Mouse (Mus musculus) heart, embryonic 15.5 days (tissue): ENCODE measurements around the gene Fga. TPM values are rescaled to one million over a fixed set of nuclear protein-coding genes. Genes with fewer than 3 reads are reported as not detected.

Source experiments
- ATAC-seq: fragments of 200-750 bp; cut with Nextera tagmentation; replicated peaks from 2 replicates; pipeline ENCODE4 v1.8.0; 2017; ENCODE audit warnings: low read depth, moderate TSS enrichment; ENCODE audit not compliant: insufficient number of reproducible peaks, insufficient read depth, low FRiP score
- H3K27ac ChIP-seq: fragments of 300-500 bp; sonication (generic); 2 replicates; pipeline ENCODE4 v1.5.1; 2015; ENCODE audit warnings: mild to moderate bottlenecking, inconsistent platforms
- H3K27me3 ChIP-seq: fragments of 300-500 bp; sonication (generic); 2 replicates; pipeline ENCODE4 v1.6.1; 2015; ENCODE audit warnings: inconsistent platforms
- H3K36me3 ChIP-seq: fragments of 300-500 bp; sonication (generic); 2 replicates; pipeline ENCODE4 v1.6.1; 2015; ENCODE audit warnings: mild to moderate bottlenecking, inconsistent platforms
- H3K4me1 ChIP-seq: fragments of 300-500 bp; sonication (generic); replicated peaks from 2 replicates; pipeline ENCODE4 v1.6.1; 2015; ENCODE audit warnings: inconsistent platforms
- H3K4me2 ChIP-seq: fragments of 300-500 bp; sonication (generic); 2 replicates; pipeline ENCODE4 v1.6.1; 2015; ENCODE audit warnings: inconsistent platforms, mild to moderate bottlenecking, moderate library complexity
- H3K4me3 ChIP-seq: fragments of 300-500 bp; sonication (generic); 2 replicates; pipeline ENCODE4 v1.5.1; 2015; ENCODE audit warnings: mild to moderate bottlenecking, inconsistent platforms
- H3K9ac ChIP-seq: fragments of 300-500 bp; sonication (generic); 2 replicates; pipeline ENCODE4 v1.6.1; 2015; ENCODE audit warnings: mild to moderate bottlenecking, inconsistent platforms
- H3K9me3 ChIP-seq: fragments of 300-500 bp; sonication (generic); replicated peaks from 2 replicates; pipeline ENCODE4 v1.6.1; 2016; ENCODE audit warnings: inconsistent platforms
- WGBS: fragments of 180-500 bp; shearing (Covaris S2); methylation state at CpG from one replicate; pipeline ENCODE4 v1.1.7; 2015; ENCODE audit warnings: mixed read lengths; 5-methylcytosine and 5-hydroxymethylcytosine counted together
- polyA plus RNA-seq: library from polyadenylated mRNA; unstranded; fragments of >200 nt; fragmentation: Nextera tagmentation; extraction: Ambion mirVana; gene quantifications from 2 replicates; pipeline ENCODE4 v1.2.1, GENCODE M21; 2015

The Fga gene
- polyA plus RNA-seq = 0.35 and 4.2 TPM in 2 replicates

DNA sequence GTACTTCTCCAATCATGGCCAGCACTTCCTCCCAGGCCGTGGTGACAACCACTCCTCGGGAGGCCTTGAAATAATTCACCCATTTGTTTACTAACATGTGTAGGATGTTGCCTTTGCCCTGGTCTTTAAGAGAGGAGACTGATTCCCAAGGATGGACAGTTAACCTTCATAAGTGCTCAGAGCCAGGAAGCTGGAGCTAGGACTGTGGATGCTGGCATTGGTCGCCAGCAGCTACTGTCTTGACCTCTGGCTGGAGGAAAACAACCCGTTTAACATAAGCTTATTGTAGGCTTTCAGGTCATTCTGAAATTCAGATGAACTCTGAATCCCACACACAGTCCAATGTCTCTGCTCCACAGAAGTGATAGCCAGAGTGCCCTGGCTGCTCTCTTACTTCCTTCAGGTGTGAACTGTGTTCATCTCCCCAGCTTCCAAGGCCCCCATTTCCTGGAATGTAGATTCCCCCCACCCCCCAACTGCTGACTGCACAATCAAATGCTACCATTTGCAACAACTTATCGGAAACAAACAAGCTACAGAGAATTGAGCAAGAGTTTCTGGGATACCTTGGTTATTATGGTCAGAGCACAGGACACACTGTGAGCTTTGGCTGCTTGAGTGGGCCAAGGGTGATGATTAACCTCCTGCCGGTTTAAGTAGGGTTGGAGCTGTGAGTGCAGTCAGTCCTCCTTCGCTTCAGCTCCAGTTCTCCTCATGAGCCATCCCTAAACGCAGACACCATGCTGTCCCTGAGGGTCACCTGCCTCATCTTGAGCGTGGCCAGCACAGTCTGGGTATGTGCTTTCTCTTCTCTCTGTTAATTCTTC lies at the start of gene Fga:
Gene Fga, plus strand, starts transcription at position 602 of the 827 bp plus-strand sequence.
- H3K36me3 ChIP-seq = no peaks in the 10 kb centered on the region
- H3K4me1 ChIP-seq = no peaks in the 10 kb centered on the region
- no peaks in the 10 kb centered on the region for H3K27me3 ChIP-seq
- no peak within 1 kb of the TSS for H3K4me3 ChIP-seq
- no peak within 1 kb of the TSS for H3K9ac ChIP-seq
- WGBS = 69% methylated on average over 9 of the region's 9 CpGs
- H3K4me2 ChIP-seq = no peak within 1 kb of the TSS
- no peak within 1 kb of the TSS for H3K27ac ChIP-seq
- ATAC-seq = no peak
- no peaks in the 10 kb centered on the region for H3K9me3 ChIP-seq

- no peaks in the 10 kb centered on the region for H3K36me3 ChIP-seq
- H3K4me3 ChIP-seq = no peak overlapping the region
- H3K27me3 ChIP-seq = no peaks in the 10 kb centered on the region
- WGBS = 66% methylated on average over 6 of the region's 6 CpGs
- H3K27ac ChIP-seq = no peak overlapping the region
- H3K4me2 ChIP-seq = no peak overlapping the region
- no peaks in the 10 kb centered on the region for H3K4me1 ChIP-seq
- H3K9ac ChIP-seq = no peak overlapping the region
- ATAC-seq = no peak
- H3K9me3 ChIP-seq = no peaks in the 10 kb centered on the region
These were observed 45.1 kb upstream of the Fga start for GRCm38 (mm10) chr3:82980818-82981217.

DNA sequence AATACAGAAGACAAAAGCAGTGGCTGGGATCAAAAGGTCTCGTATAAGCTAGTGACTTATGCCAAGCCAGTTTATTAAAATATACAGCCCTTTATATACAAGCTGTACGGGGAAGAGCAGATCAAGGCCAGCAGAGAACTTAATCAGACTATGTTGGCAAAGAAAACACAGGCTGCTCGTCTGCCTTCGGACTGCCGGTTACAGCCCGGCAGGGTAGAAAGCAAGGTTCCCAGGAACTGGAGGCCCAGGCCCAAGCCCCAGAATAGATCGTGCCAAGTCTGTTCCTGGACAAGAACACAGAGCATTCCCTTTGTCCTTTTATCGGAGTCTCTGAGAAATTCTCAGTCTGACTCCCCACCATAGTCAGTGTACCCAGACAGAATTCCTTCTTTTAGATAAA lies 44.0 kb upstream of the Fga start:
- WGBS = 55% methylated on average over 8 of the region's 8 CpGs
- Histone ChIP-seq H3K36me3 (no peaks in the 10 kb centered on the region), H3K9me3 (no peaks in the 10 kb centered on the region), H3K27me3 (no peaks in the 10 kb centered on the region), H3K4me3 (no peak overlapping the region), H3K4me2 (no peak overlapping the region), H3K4me1 (no peaks in the 10 kb centered on the region), H3K27ac (no peak overlapping the region), H3K9ac (no peak overlapping the region)
- ATAC-seq = no peak

DNA sequence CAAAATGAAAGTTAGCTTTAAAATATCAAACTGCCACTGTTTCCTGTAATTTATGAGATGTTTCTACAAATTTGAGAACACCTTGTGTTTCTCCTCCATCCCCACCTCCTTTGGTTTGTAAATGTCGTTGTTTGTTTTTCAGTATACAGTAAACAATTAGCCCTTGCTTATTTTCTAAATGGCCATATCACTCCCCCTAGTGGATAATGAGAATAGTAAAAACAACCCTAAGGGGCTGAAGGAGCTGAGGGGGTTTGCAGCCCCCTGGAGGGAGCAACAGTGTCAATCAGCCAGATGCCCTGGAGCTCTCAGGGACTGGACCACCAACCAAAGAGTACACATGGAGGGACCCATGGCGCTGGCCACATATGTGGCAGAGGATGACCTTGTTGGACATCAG lies 41.0 kb upstream of the Fga start:
- no peaks in the 10 kb centered on the region for H3K36me3 ChIP-seq
- H3K4me1 ChIP-seq = no peaks in the 10 kb centered on the region
- H3K27ac ChIP-seq = no peak overlapping the region
- H3K9me3 ChIP-seq = no peaks in the 10 kb centered on the region
- no peak overlapping the region for H3K4me2 ChIP-seq
- H3K9ac ChIP-seq = no peak overlapping the region
- H3K27me3 ChIP-seq = no peaks in the 10 kb centered on the region
- 85% methylated on average over 2 of the region's 2 CpGs for WGBS
- H3K4me3 ChIP-seq = no peak overlapping the region
- no peak for ATAC-seq

- Histone ChIP-seq H3K4me1 (peaks cover 8% of the 10 kb centered on the region; the same call in 1 of the 2 replicates), H3K4me3 (no peak overlapping the region), H3K4me2 (no peak overlapping the region), H3K27me3 (peaks cover 11% of the 10 kb centered on the region; the same call in 1 of the 2 replicates), H3K9me3 (no peaks in the 10 kb centered on the region), H3K9ac (no peak overlapping the region), H3K36me3 (no peaks in the 10 kb centered on the region), H3K27ac (no peak overlapping the region)
- no peak for ATAC-seq
- 76% methylated on average over 12 of the region's 12 CpGs for WGBS
These were observed 33.9 kb upstream of the Fga start for GRCm38 (mm10) chr3:82991963-82992362.

DNA sequence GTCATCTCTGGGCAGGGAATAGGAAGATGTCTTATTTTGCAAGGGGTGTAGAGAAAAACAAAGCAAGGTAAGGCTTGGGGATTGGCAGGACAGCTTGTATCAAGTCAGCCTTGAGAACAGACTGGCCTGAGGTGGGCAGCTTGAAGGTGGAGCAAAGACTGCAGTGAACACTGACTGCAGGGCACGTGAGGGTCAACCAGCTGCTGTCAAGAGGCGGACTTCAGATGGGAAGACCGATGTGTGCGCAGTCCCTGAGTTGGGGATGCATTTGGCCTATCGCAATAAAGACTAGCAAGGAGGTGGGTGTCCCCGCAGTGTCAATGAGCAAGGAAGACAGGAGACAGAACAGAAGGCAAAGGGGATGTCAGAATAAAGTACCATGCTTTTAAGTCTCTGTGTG lies 32.9 kb upstream of the Fga start:
- Histone ChIP-seq H3K4me2 (no peak overlapping the region), H3K4me3 (no peak overlapping the region), H3K9ac (no peak overlapping the region), H3K27ac (no peak overlapping the region), H3K27me3 (peaks cover 13% of the 10 kb centered on the region; the same call in 1 of the 2 replicates), H3K9me3 (no peaks in the 10 kb centered on the region), H3K36me3 (no peaks in the 10 kb centered on the region), H3K4me1 (peaks cover 8% of the 10 kb centered on the region; the same call in 1 of the 2 replicates)
- 88% methylated on average over 6 of the region's 6 CpGs for WGBS
- no peak for ATAC-seq

GRCm38 (mm10) chr3:82995368-82995767 lies 30.5 kb upstream of the Fga start:
- 2% methylated on average over 24 of the region's 24 CpGs for WGBS
- peak overlapping the region; percentile 65 for H3K4me2 ChIP-seq
- no peaks in the 10 kb centered on the region for H3K36me3 ChIP-seq
- no peak overlapping the region for H3K27ac ChIP-seq
- H3K9ac ChIP-seq = peak overlapping the region; percentile 21; the same call in 1 of the 2 replicates
- no peaks in the 10 kb centered on the region for H3K9me3 ChIP-seq
- peak; percentile 63; the same call in 1 of the 2 replicates for ATAC-seq
- H3K27me3 ChIP-seq = peaks cover 13% of the 10 kb centered on the region; the same call in 1 of the 2 replicates
- H3K4me1 ChIP-seq = peaks cover 8% of the 10 kb centered on the region; the same call in 1 of the 2 replicates
- peak overlapping the region; percentile 35 for H3K4me3 ChIP-seq

DNA sequence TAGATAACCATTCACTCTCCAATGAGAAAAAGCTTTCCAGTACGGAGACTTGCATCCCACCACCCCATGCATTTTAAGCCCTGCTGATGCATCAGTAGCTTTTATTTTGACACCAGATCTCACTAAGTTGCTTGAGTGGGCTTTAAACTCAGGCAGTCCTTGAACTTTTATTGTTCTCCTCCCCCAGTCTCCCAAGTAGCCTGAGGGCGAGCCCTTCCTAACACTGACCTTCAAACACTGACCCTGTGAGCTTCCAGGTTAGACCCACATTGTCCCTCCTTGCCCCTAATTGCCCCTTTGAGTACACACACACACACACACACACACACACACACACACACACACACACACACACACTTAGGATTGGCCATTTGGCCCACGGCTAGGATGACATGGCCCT lies 29.2 kb upstream of the Fga start:
- no peak overlapping the region for H3K9ac ChIP-seq
- H3K4me1 ChIP-seq = peaks cover 8% of the 10 kb centered on the region; the same call in 1 of the 2 replicates
- no peak overlapping the region for H3K4me3 ChIP-seq
- ATAC-seq = no peak
- H3K27ac ChIP-seq = no peak overlapping the region
- no peaks in the 10 kb centered on the region for H3K36me3 ChIP-seq
- 73% methylated on average over 3 of the region's 3 CpGs for WGBS
- H3K27me3 ChIP-seq = peaks cover 13% of the 10 kb centered on the region; the same call in 1 of the 2 replicates
- H3K4me2 ChIP-seq = no peak overlapping the region
- H3K9me3 ChIP-seq = no peaks in the 10 kb centered on the region

GRCm38 (mm10) chr3:82998772-82999463 lies 27.0 kb upstream of the Fga start:
- Histone ChIP-seq H3K9ac (no peak overlapping the region), H3K27me3 (peaks cover 13% of the 10 kb centered on the region; the same call in 1 of the 2 replicates), H3K27ac (no peak overlapping the region), H3K4me3 (no peak overlapping the region), H3K36me3 (no peaks in the 10 kb centered on the region), H3K9me3 (no peaks in the 10 kb centered on the region), H3K4me2 (no peak overlapping the region), H3K4me1 (peaks cover 8% of the 10 kb centered on the region; the same call in 1 of the 2 replicates)
- ATAC-seq = 0 out of 2 replicates have a peak, but pooled peaks have one; percentile 50
- WGBS = 28% methylated on average over 8 of the region's 8 CpGs

DNA sequence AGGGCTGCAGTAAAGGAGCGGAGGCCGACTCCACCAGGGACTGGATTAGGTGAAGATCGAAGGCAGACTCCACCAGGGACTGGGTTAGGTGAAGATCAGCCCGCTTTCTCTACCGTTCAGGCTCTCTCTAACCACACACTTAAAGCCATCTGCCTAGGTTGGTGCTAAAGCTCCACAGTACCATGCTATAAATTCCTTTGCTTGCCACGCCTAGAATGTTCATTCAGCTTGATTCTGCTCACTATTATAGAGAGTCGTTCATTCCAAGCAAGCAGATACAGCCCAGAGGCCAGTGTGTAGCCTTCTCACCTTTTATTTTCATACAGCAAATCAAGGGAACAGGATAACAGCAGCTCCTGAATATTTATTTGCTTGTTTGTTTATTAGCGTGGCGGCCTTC lies 25.9 kb upstream of the Fga start:
- 82% methylated on average over 9 of the region's 9 CpGs for WGBS
- no peaks in the 10 kb centered on the region for H3K36me3 ChIP-seq
- no peak overlapping the region for H3K27ac ChIP-seq
- no peak overlapping the region for H3K4me3 ChIP-seq
- no peak overlapping the region for H3K4me2 ChIP-seq
- ATAC-seq = no peak
- H3K27me3 ChIP-seq = peaks cover 12% of the 10 kb centered on the region; the same call in 1 of the 2 replicates
- peaks cover 6% of the 10 kb centered on the region; the same call in 1 of the 2 replicates for H3K4me1 ChIP-seq
- no peak overlapping the region for H3K9ac ChIP-seq
- H3K9me3 ChIP-seq = no peaks in the 10 kb centered on the region

DNA sequence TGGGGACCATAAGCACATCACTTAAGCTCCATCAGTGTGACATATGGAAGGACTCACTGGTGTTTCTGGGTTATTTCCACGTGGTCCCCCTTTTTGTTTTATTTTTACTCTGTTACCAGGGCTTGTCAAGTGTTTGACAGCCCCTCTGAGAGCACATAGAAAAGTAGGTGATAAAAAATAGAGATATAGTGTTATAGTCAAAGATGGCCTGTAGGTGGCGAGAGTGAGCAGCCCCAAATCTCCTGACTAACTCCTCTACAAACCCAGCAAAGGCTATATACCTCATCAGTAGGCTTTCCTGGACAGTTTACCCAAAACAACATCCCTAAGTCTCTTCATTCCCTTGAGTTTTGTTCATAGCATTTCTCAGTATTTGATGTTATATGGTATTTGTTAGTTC lies 23.7 kb upstream of the Fga start:
- Histone ChIP-seq H3K9me3 (no peaks in the 10 kb centered on the region), H3K27me3 (no peaks in the 10 kb centered on the region; the same call in 1 of the 2 replicates)

More for the DNA sequence above, 23.7 kb upstream of the Fga start:
- WGBS = 0% methylated on average over 2 of the region's 2 CpGs
- Histone ChIP-seq H3K27ac (no peak overlapping the region), H3K36me3 (no peaks in the 10 kb centered on the region), H3K9ac (no peak overlapping the region), H3K4me2 (no peak overlapping the region), H3K4me3 (no peak overlapping the region), H3K4me1 (no peaks in the 10 kb centered on the region)
- no peak for ATAC-seq
